Mouse (Mus musculus) ES-Bruce4 (cell line): ENCODE data around the gene 9130213A22Rik. TPM values are rescaled to one million over a fixed set of nuclear protein-coding genes. Genes with fewer than 3 reads are reported as not detected.

Experiments used
- H3K27ac ChIP-seq: 2 replicates; pipeline ENCODE4 v1.5.1; 2012; ENCODE audit warnings: low read length, inconsistent platforms; ENCODE audit not compliant: insufficient read depth
- H3K27me3 ChIP-seq: 2 replicates; pipeline ENCODE4 v1.6.1; 2012; ENCODE audit warnings: mild to moderate bottlenecking, low read length, inconsistent platforms; ENCODE audit not compliant: control insufficient read depth, poor library complexity, insufficient read depth, severe bottlenecking
- H3K36me3 ChIP-seq: 2 replicates; pipeline ENCODE4 v1.6.1; 2012; ENCODE audit warnings: inconsistent platforms, mild to moderate bottlenecking, low read length, moderate library complexity; ENCODE audit not compliant: control insufficient read depth, poor library complexity, insufficient read depth, severe bottlenecking
- H3K4me1 ChIP-seq: one replicate; pipeline ENCODE4 v1.8.1; 2011; ENCODE audit warnings: low read length; ENCODE audit not compliant: control insufficient read depth, insufficient read depth
- H3K4me3 ChIP-seq: 2 replicates; pipeline ENCODE4 v1.5.1; 2011; ENCODE audit warnings: low read depth, mild to moderate bottlenecking, low read length
- H3K9ac ChIP-seq: 2 replicates; pipeline ENCODE4 v1.6.1; 2012; ENCODE audit warnings: low read depth, mild to moderate bottlenecking, inconsistent platforms; ENCODE audit not compliant: poor library complexity, severe bottlenecking
- H3K9me3 ChIP-seq: replicated peaks from 2 replicates; pipeline ENCODE4 v1.6.1; 2012; ENCODE audit warnings: mild to moderate bottlenecking, low read length, inconsistent platforms; ENCODE audit not compliant: control insufficient read depth, poor library complexity, insufficient read depth, severe bottlenecking
- CTCF ChIP-seq: IDR thresholded peaks from one replicate; pipeline ENCODE4 v1.8.1; 2011; ENCODE audit warnings: low read depth, low read length
- EP300 ChIP-seq: IDR thresholded peaks from 2 replicates; pipeline ENCODE4 v1.6.1; 2011; ENCODE audit warnings: low read depth, low read length; ENCODE audit not compliant: insufficient read depth
- POLR2A ChIP-seq: IDR thresholded peaks from one replicate; pipeline ENCODE4 v1.8.1; 2011; ENCODE audit warnings: low read length; ENCODE audit not compliant: insufficient read depth
- polyA plus RNA-seq: library from polyadenylated mRNA; stranded (reverse); fragments of >200 nt; gene quantifications from 2 replicates; pipeline ENCODE4 v1.2.4, GENCODE M21; 2011; ENCODE audit warnings: low read depth; ENCODE audit not compliant: missing spikeins, insufficient read depth, insufficient read length

The 9130213A22Rik gene
- polyA plus RNA-seq, 1 experiment, result not detected

DNA sequence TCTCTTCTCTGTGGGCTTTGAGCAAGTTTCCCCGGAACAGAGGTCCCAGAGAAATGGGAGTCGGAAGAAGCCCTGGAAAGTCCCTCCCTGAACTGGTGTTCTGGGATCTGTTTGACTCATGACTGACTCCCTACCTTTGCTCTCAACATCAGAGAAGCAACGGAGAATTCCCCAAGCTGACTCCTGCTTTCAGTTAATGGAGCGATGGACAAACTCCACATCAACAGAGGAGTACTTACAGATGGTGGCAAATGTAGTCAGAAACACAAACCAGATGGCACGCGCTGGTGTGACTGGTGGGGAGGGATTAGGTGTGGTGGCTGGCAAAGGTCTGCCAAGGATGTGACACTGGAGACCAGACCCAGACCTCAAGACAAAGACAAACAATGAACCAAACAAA is 28.6 kb upstream of the 9130213A22Rik start:
- Histone ChIP-seq H3K9me3 (no peaks in the 10 kb centered on the region), H3K27me3 (no peaks in the 10 kb centered on the region), H3K4me3 (peak overlapping the region; percentile 54), H3K36me3 (no peaks in the 10 kb centered on the region), H3K9ac (peak overlapping the region; percentile 21), H3K4me1 (no peaks in the 10 kb centered on the region), H3K27ac (no peak overlapping the region)
- TF ChIP-seq POLR2A (no peak), CTCF (no peak), EP300 (no peak)

DNA sequence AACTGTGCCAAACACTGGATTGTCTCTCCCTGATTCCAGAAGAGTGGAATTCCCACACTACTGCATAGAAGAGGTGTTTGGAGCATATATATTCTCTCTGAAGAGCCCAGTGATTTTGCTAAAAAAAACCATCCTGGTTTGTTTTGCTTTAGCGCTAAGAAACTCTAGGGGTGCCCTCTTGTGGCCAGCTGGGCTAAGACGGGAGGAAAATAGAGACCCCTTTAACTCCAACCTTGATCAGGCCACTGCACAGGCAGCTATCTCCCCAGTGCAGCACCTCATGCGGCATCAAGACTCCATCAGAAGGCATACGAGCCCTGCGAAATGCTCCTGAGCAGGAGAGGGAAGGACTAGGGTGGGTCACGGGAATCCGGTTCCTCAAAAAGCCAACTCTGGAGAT is 28.1 kb upstream of the 9130213A22Rik start:
- no peak for TF ChIP-seq EP300
- peak; percentile 44 for TF ChIP-seq CTCF
- TF ChIP-seq POLR2A, result no peak
- Histone ChIP-seq H3K4me3 (peak overlapping the region; percentile 54), H3K9ac (peak overlapping the region; percentile 21), H3K36me3 (no peaks in the 10 kb centered on the region), H3K27me3 (no peaks in the 10 kb centered on the region), H3K9me3 (no peaks in the 10 kb centered on the region), H3K27ac (no peak overlapping the region), H3K4me1 (no peaks in the 10 kb centered on the region)

DNA sequence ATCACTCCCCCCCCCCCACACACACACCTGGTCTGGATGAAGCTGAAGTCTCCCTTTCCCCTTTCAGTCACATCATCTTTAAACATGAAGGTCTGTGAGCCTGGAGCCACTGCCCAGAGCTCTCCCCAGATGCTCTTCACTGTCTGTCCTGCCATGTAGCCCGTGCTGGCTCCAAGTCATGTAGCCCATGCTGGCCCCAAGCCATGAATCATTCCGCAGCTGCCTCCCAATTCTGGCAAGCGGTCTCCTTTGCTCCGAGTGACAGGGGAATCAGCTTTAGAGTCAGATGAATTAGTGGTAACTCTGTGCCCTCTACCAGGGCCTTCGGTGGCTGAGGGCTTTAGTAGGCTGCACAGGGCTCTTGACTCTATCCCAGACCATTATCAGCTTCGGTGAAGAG is 27.3 kb upstream of the 9130213A22Rik start:
- H3K27ac ChIP-seq, result no peak overlapping the region
- H3K9ac ChIP-seq, result no peak overlapping the region
- no peaks in the 10 kb centered on the region for H3K4me1 ChIP-seq
- H3K27me3 ChIP-seq, result no peaks in the 10 kb centered on the region
- TF ChIP-seq CTCF (no peak), POLR2A (no peak), EP300 (no peak)
- no peak overlapping the region for H3K4me3 ChIP-seq
- no peaks in the 10 kb centered on the region for H3K9me3 ChIP-seq
- no peaks in the 10 kb centered on the region for H3K36me3 ChIP-seq

DNA sequence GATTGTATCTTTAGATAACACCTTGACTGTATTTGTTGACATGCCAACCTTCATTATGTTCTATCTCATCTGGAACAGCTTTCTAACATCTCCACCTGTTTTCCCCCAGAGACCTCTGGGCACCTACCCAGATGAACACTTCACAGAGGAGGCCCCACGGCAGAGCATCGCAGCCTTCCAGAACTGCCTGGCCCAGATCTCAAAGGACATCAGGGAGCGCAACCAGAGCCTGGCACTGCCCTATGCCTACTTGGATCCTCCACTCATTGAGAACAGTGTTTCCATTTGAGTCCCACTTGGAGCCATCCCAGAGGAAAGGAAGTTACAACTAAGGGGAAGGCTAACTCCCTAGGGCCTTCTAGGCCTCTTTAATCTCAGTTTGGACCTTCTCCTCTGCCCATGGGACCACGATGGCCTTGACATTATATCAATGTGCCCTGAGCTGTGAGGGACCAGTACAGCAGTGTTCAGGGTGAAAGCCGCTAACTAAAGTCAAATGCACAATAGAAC is 26.1 kb upstream of the 9130213A22Rik start:
- Histone ChIP-seq H3K9me3 (no peaks in the 10 kb centered on the region), H3K4me3 (no peak overlapping the region)
- no peak for TF ChIP-seq CTCF
- TF ChIP-seq EP300, result no peak

DNA sequence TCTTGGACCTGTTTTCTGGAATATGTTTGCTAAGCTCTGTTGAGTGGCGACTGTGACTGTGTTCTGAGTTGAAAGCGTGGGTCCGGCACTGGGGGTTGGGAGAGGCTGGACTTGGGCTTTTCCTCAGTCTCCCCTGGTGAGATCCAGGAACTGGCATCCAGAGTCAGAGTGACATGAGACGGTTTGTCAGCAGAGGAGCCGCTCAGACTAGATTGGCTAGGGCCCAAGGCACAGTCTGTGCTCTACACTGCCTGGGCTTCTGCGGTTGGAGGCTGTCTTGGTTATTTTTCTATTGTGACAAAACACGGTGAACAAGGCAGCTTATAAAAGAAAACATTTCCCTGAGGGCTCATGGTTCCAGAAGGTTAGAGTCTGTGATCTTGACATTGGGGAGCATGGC is 25.2 kb upstream of the 9130213A22Rik start:
- H3K27me3 ChIP-seq, result no peaks in the 10 kb centered on the region
- no peak overlapping the region for H3K9ac ChIP-seq
- no peak overlapping the region for H3K27ac ChIP-seq
- no peak overlapping the region for H3K4me3 ChIP-seq
- H3K4me1 ChIP-seq, result no peaks in the 10 kb centered on the region
- no peaks in the 10 kb centered on the region for H3K36me3 ChIP-seq
- H3K9me3 ChIP-seq, result no peaks in the 10 kb centered on the region
- no peak for TF ChIP-seq POLR2A
- no peak for TF ChIP-seq CTCF
- TF ChIP-seq EP300, result no peak

More for the DNA sequence above, 26.1 kb upstream of the 9130213A22Rik start:
- no peak overlapping the region for H3K9ac ChIP-seq
- H3K36me3 ChIP-seq, result no peaks in the 10 kb centered on the region
- no peak overlapping the region for H3K27ac ChIP-seq
- no peaks in the 10 kb centered on the region for H3K4me1 ChIP-seq
- H3K27me3 ChIP-seq, result no peaks in the 10 kb centered on the region

DNA sequence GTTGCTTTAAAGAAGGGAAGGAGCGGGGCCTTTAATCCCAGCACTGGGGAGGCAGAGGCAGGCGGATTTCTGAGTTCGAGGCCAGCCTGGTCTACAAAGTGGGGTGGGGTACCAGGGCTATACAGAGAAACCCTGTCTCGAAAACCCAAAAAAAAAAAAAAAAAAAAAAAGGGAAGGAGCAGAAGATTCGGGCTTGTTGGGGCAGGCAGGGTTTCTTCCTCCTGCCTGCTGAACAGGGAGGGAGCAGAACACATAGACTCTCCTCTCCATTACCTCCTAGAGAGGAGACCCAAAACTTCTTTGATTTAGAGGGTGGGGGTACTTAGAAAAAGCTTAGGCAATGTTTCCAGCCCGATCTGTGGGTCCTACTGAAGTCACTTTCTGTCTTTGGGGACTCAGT is 13.0 kb upstream of the 9130213A22Rik start:
- Histone ChIP-seq H3K36me3 (no peaks in the 10 kb centered on the region), H3K4me3 (no peak overlapping the region), H3K27me3 (no peaks in the 10 kb centered on the region)

More for the DNA sequence above, 13.0 kb upstream of the 9130213A22Rik start:
- H3K9ac ChIP-seq, result no peak overlapping the region
- peaks cover 4% of the 10 kb centered on the region for H3K4me1 ChIP-seq
- H3K27ac ChIP-seq, result no peak overlapping the region
- TF ChIP-seq CTCF, result no peak
- no peak for TF ChIP-seq POLR2A
- no peak for TF ChIP-seq EP300
- no peaks in the 10 kb centered on the region for H3K9me3 ChIP-seq
